Mouse (Mus musculus) adrenal gland, postnatal 10 days (tissue): ENCODE measurements at regions not wholly inside any gene's neighbourhood (a gene's known extent, or its start where the extent isn't known, plus 50 kb on each side); places are given as distances from the start of the nearest gene placed in this dataset.

ENCODE experiments used
- DNase-seq: peaks from one replicate; pipeline ENCODE4 v3.0.0; 2021; ENCODE audit warnings: mixed read lengths

GRCm38 (mm10) chr13:26457487-26458253 is 312.3 kb downstream of the Hdgfl1 start:
- DNase-seq, result no peak

GRCm38 (mm10) chr13:26426639-26427038 is 343.3 kb downstream of the Hdgfl1 start:
- no peak for DNase-seq

GRCm38 (mm10) chr13:26424513-26424912 is 345.5 kb downstream of the Hdgfl1 start:
- DNase-seq, result no peak

- no peak for DNase-seq
Measured at GRCm38 (mm10) chr13:26405757-26406156, 364.2 kb downstream of the Hdgfl1 start.

DNA sequence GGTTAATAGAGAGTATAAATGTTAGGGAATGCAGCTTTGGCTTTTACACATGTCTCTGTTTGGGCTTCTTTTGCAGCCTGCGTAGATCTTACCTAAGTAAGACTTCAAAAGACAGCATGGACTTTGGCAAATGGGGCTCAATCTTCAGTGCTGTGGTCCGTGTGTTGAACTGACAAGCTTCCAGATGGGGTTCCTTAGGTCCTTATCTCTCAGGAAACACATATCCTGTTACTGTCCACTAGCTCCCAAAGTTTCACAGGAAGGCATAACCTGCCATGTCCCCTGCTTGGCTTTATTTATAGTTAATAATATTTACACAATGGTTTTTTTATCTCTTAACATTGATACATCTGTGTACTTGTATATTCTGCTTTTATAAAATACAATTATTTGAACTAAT is 365.3 kb downstream of the Hdgfl1 start:
- DNase-seq, result no peak

DNA sequence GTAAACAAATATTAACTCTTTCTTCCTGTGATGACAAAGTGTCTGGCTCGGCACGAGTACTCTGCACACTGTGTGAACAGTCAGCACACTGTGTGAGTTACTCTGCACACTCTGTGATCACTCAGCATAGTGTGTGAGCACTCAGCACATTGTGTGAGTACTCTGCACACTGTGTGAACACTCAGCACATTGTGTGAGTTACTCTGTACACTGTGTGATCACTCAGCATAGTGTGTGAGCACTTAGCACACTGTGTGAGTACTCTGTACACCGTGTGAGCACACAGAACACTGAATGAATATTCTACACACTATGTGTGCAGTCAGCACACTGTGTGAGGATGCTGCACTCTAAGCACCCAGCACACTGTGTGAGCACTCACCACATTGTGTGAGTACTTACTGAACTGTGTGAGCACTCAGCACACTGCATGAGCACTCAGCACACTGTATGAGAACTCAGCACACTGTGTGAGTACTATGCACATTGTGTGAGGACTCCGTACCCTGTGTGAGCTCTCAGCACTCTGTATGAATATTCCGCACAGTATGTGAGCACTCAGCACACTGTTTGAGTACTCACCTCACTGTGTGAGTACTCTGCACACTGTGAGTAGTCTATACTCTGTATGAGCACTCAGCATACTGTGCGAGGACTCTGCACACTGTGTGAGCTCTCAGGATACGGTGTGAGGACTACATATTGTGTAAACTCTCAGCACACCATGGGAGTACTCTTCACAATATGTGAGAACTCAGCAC is 381.9 kb downstream of the Hdgfl1 start:
- DNase-seq, result no peak

DNA sequence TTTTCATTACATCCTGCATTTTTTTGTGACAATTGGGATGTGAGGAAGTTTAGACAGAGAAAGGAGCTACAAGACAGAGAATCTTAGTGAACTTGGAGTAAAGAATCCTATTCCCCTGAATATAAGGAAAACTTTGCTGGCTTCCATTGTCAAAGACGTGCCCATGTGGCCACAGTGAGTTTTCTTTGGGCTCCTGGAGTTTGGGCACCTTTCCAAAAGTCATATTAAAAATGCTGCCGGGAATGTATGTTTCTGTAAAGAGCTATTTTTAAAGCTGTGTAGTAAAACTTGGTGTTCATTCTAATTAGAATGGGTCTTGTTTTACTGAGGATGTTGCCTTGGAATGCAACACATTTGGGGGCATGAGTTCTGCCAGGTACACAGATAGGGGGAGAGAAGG is 387.3 kb downstream of the Hdgfl1 start:
- no peak for DNase-seq

- DNase-seq, result no peak
Measured at GRCm38 (mm10) chr13:26382154-26382553, 387.8 kb downstream of the Hdgfl1 start.

- no peak for DNase-seq
Measured at GRCm38 (mm10) chr13:26375546-26375945, 394.4 kb downstream of the Hdgfl1 start.

DNA sequence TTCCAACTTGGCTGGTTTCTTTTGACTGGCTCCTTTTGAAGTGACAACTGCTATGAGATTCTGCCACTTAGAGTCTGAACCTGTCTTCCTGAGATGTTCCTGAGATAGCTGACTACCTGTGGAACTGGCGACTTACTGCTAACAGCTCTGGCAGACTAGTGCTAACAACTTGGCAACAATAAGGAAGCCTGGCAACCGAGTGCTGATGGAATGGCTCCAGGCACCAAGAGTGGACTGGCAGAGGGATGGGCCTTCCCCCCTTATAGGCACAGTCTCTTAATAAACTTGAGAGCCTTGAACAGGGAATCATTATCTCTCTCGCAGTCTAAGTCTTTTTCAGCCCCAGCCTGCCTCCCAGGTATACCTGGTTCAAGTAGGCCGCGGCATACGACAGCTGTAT is 404.1 kb downstream of the Hdgfl1 start:
- DNase-seq, result peak; percentile 2

GRCm38 (mm10) chr13:26356341-26356740 is 413.6 kb downstream of the Hdgfl1 start:
- no peak for DNase-seq

DNA sequence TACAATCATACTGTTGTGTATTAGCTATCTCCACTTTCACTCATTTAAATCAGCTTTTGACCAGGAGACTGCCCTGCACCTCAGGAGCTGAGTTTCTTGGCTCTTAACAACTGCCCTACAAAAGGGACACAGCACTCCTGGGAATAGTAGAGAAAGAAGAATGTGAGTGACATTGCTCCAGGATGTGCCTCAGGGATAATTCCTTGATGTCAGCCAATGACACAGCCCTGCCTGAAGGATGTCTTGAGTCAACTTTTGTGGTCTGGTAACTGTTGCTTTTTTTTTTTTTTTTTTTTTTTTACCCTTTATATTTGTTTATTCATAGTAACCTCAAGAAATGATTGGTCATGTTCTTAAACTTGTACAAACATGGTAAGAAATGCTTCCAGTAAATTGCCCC is 415.5 kb downstream of the Hdgfl1 start:
- DNase-seq, result no peak

DNA sequence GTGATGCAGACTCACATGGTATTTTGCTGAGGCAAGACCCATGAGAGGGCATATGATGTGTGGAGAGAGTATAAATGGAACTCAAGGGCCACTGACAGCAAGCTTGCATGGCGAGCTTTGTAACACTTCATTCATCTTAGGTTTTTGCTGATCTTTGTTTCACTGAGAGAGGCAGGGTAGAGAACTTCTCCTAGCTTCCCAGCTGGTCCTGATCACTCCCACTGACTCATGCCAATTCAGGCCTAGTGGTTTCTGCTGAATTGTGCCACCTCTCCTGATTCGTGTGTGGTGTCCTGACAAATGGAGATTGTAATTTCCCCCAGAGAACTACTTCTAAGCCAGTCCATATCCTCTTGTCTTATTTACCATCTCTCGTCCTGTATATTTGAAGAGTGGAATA is 419.5 kb downstream of the Hdgfl1 start:
- DNase-seq, result no peak

GRCm38 (mm10) chr13:26338795-26339194 is 431.2 kb downstream of the Hdgfl1 start:
- DNase-seq, result no peak

DNA sequence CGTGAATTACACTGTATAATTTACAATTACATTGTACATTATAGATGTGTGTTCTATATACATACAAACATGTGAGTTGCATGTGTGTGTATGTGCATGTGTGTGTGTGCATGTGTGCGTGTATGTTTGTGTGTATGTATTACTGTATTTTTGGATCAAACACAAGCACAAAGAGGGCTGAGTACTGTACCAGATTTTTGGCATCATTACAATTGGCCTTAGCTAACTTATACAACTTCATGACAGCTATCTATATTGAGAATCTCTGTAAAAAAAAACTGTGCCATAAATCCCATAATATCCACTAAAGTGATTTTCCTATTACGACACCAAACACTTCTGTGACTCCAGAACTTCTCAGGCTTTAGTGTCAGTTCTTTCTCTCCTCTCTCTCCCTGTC is 444.9 kb downstream of the Hdgfl1 start:
- DNase-seq, result no peak

DNA sequence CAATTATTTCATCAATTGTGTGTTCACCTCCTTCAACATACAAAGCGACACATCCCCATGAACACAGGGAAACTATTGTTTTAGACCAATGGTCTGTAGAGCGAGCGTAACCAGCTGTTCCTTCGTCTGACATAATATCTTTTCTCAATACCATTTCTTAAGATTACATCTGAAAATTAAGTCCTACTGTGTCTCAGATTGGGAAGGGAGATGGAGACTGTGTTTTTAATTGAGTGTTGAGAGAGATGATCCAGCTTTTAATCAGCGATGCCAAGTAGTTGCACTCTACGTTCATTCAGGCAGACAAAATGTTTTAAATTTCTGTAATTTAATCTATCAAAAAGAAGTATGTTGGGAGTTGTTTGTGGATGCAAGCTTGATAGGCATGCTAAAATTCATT is 445.3 kb downstream of the Hdgfl1 start:
- no peak for DNase-seq

DNA sequence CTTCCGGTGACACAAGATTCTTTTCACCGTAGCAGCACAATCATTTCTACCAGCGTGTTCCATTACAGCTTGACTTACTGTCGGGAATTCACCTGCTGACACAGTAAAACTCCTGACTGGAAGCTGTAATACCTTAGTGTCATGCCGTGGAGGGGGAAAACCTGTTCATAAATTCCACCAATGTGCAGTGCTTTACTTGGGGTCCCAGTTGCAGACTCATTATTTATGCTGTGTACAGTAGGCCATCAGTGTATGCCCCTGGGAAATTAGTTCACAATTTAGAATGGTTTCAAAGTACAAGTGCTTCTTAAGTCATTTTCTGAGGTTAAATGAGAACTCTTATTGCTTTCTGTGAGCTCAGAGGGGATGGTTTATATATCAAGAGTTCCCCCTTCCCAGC is 451.4 kb downstream of the Hdgfl1 start:
- DNase-seq, result no peak

DNA sequence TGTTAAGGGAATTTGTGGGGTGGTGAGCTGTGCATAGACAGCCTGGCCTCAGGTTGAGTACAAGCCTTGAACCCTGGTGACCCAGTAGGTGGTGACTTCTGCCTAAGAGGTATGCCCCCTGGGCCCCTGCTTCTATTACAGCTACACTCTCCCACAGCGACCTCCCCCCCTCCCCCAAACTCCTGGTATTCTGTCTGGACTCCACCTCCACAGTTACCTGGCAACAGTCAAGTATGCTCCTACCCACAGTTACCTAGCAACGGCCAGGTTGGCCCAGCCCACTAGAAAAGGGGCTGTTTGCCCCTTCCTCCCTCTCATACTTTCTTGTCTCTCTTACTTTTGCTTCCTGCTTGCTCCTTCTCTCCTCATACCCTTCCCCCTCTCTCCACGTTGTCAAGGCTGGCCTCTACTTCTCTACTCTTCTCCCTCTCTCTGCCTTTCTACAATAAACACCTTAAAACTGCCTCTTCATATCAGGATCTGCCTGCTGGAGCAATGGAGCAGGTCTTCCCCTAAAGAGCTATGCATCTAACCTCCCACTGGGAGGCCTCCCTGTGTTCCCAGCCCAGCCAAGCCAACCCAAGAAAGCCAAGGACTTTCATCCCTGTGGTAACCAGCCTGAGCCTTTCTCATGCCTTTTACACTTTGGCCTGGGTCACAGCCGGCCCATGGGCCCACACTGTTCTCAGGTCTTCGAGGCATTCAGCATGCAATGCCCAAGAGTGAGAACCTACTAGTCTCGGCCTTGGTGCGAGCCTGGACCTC is 457.5 kb downstream of the Hdgfl1 start:
- DNase-seq, result no peak

- no peak for DNase-seq
Measured at GRCm38 (mm10) chr13:26284073-26284444, 485.9 kb downstream of the Hdgfl1 start.

DNA sequence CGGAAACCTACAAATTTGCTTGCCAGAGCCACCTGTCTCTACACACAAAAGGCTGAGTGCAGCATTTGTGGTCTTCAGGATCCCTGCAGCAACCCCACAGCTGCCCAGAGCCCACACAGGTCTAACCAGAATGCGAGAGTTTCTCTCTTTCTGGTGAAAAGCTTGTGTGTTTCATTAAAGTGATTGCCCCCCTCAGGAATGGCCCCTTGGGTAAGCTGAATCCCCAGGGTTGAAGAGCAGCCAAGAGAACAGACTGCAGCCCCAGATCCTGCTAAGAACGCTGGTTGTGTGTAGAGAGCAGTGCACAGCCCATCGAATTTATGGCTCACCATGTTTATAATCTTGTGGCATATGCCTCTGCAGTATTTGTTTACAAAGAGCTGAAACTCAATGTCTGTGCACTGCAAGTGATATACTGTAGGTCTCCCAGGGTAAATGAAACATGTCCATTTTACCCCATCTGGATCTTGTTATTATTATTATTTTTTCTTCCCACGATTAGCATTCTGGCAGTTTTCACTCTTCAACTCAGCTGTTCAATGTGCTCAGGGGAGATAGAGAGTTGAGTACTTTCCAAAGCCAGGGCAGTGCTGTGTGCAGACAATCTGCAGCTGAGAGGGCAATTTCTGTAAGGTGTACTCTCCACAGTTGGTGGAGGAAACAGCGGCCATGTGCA is 486.4 kb downstream of the Hdgfl1 start:
- DNase-seq, result no peak

DNA sequence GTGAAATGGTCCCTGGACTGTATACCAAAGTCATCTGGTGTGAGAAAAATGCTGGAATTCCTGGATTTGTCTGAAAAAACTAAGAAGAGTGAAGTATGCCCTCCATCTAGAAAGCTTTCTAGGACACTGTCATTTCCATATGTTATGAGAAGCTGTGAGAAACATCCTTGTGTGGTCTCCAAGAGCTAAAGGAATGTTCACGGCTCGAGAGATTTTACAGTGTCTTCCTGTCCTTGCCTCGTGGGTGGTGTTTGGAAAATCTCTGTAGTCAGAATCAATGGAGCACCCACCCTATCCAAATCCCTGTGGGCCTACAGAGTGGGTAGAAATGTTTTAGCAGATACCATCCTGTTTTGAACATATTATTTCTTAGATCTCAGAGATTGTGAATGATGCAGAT is 487.7 kb downstream of the Hdgfl1 start:
- no peak for DNase-seq

DNA sequence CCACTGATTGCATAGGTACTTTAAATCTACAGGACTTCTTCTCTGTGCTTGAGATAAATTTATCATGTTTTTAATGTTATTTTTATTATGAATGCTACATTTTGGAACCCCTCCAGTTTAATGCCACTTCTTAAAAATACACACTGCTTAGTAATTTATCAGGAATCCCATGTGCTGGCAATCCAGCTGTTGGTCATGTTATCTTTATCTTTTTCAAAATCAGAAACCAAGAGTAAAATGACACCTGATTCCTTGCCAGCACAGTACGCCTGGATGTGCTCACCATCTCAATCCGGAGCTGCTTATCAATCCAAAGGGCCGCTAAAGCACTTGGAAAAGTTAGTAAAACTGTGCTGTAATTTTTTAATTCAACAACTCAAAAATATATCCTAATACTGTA is 497.1 kb downstream of the Hdgfl1 start:
- DNase-seq, result no peak

DNA sequence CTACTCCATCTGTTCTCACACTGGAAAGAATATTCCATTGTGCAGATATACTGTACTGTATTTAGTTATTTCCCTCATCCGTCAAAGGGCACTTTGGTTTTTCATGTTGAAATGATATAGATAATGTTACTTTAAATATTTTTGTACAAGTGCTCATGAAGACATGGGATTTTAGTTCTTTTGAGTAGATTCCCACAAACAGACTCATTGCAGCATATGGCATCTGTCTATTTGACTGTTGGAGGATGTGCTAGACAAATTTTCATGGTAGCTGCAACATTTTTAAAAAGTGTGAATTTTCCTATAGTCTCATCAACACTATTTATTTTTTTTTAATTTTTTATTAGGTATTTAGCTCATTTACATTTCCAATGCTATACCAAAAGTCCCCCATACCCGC is 502.5 kb downstream of the Hdgfl1 start:
- no peak for DNase-seq
